Mouse (Mus musculus) C2C12 (cell line): ENCODE results near the gene Frmd4b. TPM values are rescaled to one million over a fixed set of nuclear protein-coding genes. Genes with fewer than 3 reads are reported as not detected.

ENCODE experiments used
- H3K27me3 ChIP-seq: one replicate; pipeline ENCODE4 v1.6.1; 2011; ENCODE audit not compliant: control insufficient read depth, insufficient read depth, insufficient read length
- H3K36me3 ChIP-seq: one replicate; pipeline ENCODE4 v1.6.1; 2011; ENCODE audit not compliant: control insufficient read depth, insufficient read depth
- H3K4me3 ChIP-seq: one replicate; pipeline ENCODE4 v1.5.1; 2011; ENCODE audit warnings: mild to moderate bottlenecking, control low read depth; ENCODE audit not compliant: poor library complexity, insufficient read depth, severe bottlenecking
- H3K79me2 ChIP-seq: one replicate; pipeline ENCODE4 v1.6.1; 2011; ENCODE audit not compliant: control insufficient read depth, insufficient read depth
- H3K79me3 ChIP-seq: one replicate; pipeline ENCODE4 v1.6.1; 2011; ENCODE audit warnings: low read depth, control low read depth
- H3ac ChIP-seq: one replicate; pipeline ENCODE3; 2011; ENCODE audit warnings: low read depth; ENCODE audit not compliant: control insufficient read depth, insufficient read length
- CEBPB ChIP-seq: IDR thresholded peaks from one replicate; pipeline ENCODE4 v1.6.1; 2011; ENCODE audit warnings: low read depth, mild to moderate bottlenecking, control low read depth, moderate library complexity
- CTCF ChIP-seq: IDR thresholded peaks from one replicate; pipeline ENCODE4 v1.5.1; 2011; ENCODE audit not compliant: control insufficient read depth, insufficient read depth, insufficient read length
- FOSL1 ChIP-seq: IDR thresholded peaks from one replicate; pipeline ENCODE4 v1.8.0; 2011; ENCODE audit warnings: mild to moderate bottlenecking, low read length; ENCODE audit not compliant: poor library complexity, insufficient read depth, severe bottlenecking
- MAX ChIP-seq: IDR thresholded peaks from one replicate; pipeline ENCODE4 v1.6.1; 2011; ENCODE audit warnings: mild to moderate bottlenecking, control low read depth
- MYOD1 ChIP-seq: IDR thresholded peaks from one replicate; pipeline ENCODE4 v1.6.1; 2011; ENCODE audit warnings: low read depth; ENCODE audit not compliant: control insufficient read depth, insufficient read length
- MYOG ChIP-seq: IDR thresholded peaks from one replicate; pipeline ENCODE4 v1.6.1; 2011; ENCODE audit not compliant: control insufficient read depth, insufficient read length; ENCODE audit errors: extremely low read depth
- USF1 ChIP-seq: IDR thresholded peaks from one replicate; pipeline ENCODE4 v1.6.1; 2011; ENCODE audit warnings: low read depth, mild to moderate bottlenecking, control low read depth, moderate library complexity
- polyA plus RNA-seq: library from polyadenylated mRNA; unstranded; fragments of >200 nt; fragmentation: generic; extraction: Trizol; gene quantifications from one replicate; pipeline ENCODE4 v1.2.1, GENCODE M21; 2012; ENCODE audit warnings: missing spikeins

The Frmd4b gene
- polyA plus RNA-seq, 1 experiment = not detected

- Histone ChIP-seq H3K4me3 (no peak overlapping the region), H3K27me3 (peaks cover 39% of the 10 kb centered on the region), H3K36me3 (no peaks in the 10 kb centered on the region), H3K79me3 (no peaks in the 10 kb centered on the region), H3ac (no peak overlapping the region), H3K79me2 (no peaks in the 10 kb centered on the region)
- TF ChIP-seq USF1 = no peak
Observed at GRCm38 (mm10) chr6:97491065-97491464, 126.3 kb downstream of the Frmd4b start.

GRCm38 (mm10) chr6:97488821-97489220 is 128.5 kb downstream of the Frmd4b start:
- TF ChIP-seq USF1 = peak; percentile 12
- no peak for TF ChIP-seq MYOD1
- Histone ChIP-seq H3K27me3 (peaks cover 52% of the 10 kb centered on the region), H3K4me3 (no peak overlapping the region), H3K79me3 (no peaks in the 10 kb centered on the region), H3K79me2 (no peaks in the 10 kb centered on the region), H3K36me3 (no peaks in the 10 kb centered on the region), H3ac (no peak overlapping the region)

- Histone ChIP-seq H3K79me2 (no peaks in the 10 kb centered on the region), H3K36me3 (no peaks in the 10 kb centered on the region), H3ac (no peak overlapping the region), H3K4me3 (no peak overlapping the region), H3K27me3 (peaks cover 55% of the 10 kb centered on the region), H3K79me3 (no peaks in the 10 kb centered on the region)
- TF ChIP-seq MAX (no peak), MYOG (no peak), CEBPB (no peak), FOSL1 (no peak), USF1 (no peak), MYOD1 (no peak), CTCF (no peak)
Observed at GRCm38 (mm10) chr6:97488280-97488679, 129.1 kb downstream of the Frmd4b start.

GRCm38 (mm10) chr6:97487535-97488081 is 129.7 kb downstream of the Frmd4b start:
- H3K27me3 ChIP-seq = peaks cover 54% of the 10 kb centered on the region
- H3K79me2 ChIP-seq = no peaks in the 10 kb centered on the region
- H3K4me3 ChIP-seq = no peak overlapping the region
- H3K36me3 ChIP-seq = no peaks in the 10 kb centered on the region
- TF ChIP-seq MAX = no peak
- no peak for TF ChIP-seq MYOD1
- no peak for TF ChIP-seq MYOG
- H3K79me3 ChIP-seq = no peaks in the 10 kb centered on the region
- no peak overlapping the region for H3ac ChIP-seq

GRCm38 (mm10) chr6:97486813-97487361 is 130.5 kb downstream of the Frmd4b start:
- Histone ChIP-seq H3ac (no peak overlapping the region), H3K27me3 (peaks cover 47% of the 10 kb centered on the region), H3K79me2 (no peaks in the 10 kb centered on the region), H3K79me3 (no peaks in the 10 kb centered on the region), H3K36me3 (no peaks in the 10 kb centered on the region), H3K4me3 (no peak overlapping the region)
- TF ChIP-seq MAX = no peak
- TF ChIP-seq CTCF = no peak
- no peak for TF ChIP-seq FOSL1
- no peak for TF ChIP-seq MYOD1
- TF ChIP-seq USF1 = no peak
- no peak for TF ChIP-seq CEBPB
- TF ChIP-seq MYOG = no peak

- H3K4me3 ChIP-seq = no peak overlapping the region
- TF ChIP-seq FOSL1 = no peak
- no peak for TF ChIP-seq MAX
- TF ChIP-seq CTCF = no peak
- TF ChIP-seq CEBPB = no peak
- no peak for TF ChIP-seq MYOD1
- TF ChIP-seq MYOG = no peak
- no peak for TF ChIP-seq USF1
- peaks cover 45% of the 10 kb centered on the region for H3K27me3 ChIP-seq
- no peak overlapping the region for H3ac ChIP-seq
- H3K79me3 ChIP-seq = no peaks in the 10 kb centered on the region
- H3K79me2 ChIP-seq = no peaks in the 10 kb centered on the region
- no peaks in the 10 kb centered on the region for H3K36me3 ChIP-seq
Observed at GRCm38 (mm10) chr6:97485886-97486386, 131.4 kb downstream of the Frmd4b start.
